Mouse (Mus musculus) small intestine, adult 2 months (tissue): ENCODE measurements at regions not wholly inside any gene's neighbourhood (a gene's known extent, or its start where the extent isn't known, plus 50 kb on each side); places are given as distances from the start of the nearest gene placed in this dataset.

ENCODE experiments used
- CTCF ChIP-seq: fragments of 200-500 bp; IDR thresholded peaks from 2 replicates; pipeline ENCODE4 v1.5.1; 2012; ENCODE audit warnings: low read depth, mild to moderate bottlenecking, control low read depth, inconsistent platforms, low read length, moderate library complexity, mixed read lengths; ENCODE audit not compliant: insufficient replicate concordance, insufficient read length; ENCODE audit errors: extremely low read depth
- POLR2A ChIP-seq: fragments of 200-500 bp; IDR thresholded peaks from 2 replicates; pipeline ENCODE4 v1.6.1; 2012; ENCODE audit warnings: low read depth, mild to moderate bottlenecking, control low read depth, inconsistent platforms, low read length, moderate library complexity

DNA sequence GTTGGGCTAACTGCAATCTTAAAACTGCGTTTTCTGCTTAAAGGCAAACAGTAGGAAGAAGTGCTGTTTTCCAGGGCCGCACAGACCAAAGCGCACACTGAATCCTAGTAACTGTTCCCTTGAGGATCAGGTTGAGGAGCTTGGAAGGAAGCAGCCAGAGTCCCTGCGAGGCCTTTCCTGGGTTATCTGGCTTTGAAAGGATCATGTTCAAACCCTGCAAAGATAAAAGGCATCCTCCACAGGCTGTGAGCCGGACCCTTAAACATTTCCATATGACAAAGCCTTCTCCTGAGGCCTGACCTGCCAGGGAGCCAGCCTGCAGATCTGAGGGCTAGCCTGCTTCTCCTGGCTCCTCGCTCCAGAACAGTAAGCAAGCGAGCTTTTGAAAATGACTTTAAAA, 56.7 kb upstream of the Irx2 start:
- TF ChIP-seq CTCF (no peak), POLR2A (no peak)
